Mouse (Mus musculus): ENCODE results near the gene Lrrn3.

GRCm38 (mm10) chr12:41416635-41417034 lies 69.6 kb downstream of the Lrrn3 start:
- no peak for TF ChIP-seq ZNF384 (IDR thresholded peaks at IDR 0.05; ENCODE audit: low read depth, low read length)
- TF ChIP-seq HCFC1 (IDR thresholded peaks at IDR 0.05; ENCODE audit: borderline replicate concordance, insufficient read depth, low read length) = no peak
- no peak for TF ChIP-seq MAFK (IDR thresholded peaks at IDR 0.05; ENCODE audit: insufficient read depth, low read depth, low read length)
- no peak for TF ChIP-seq CHD2 (IDR thresholded peaks at IDR 0.05; ENCODE audit: low read depth, low read length)

Measured in ES-E14 (cell line).